Mouse (Mus musculus): ENCODE results near the gene Slc35a3. TPM values are rescaled to one million over a fixed set of nuclear protein-coding genes. Genes with fewer than 3 reads are reported as not detected.
"Not testable (repeated sequence)": the region's sequence is repeated elsewhere in the genome, so short reads cannot be mapped to it uniquely, and the experiment has no call there.

Slc35a3 gene
- 10 to 100 TPM; 13.1 to 14.5 TPM for total RNA-seq (2021)

- no peak for DNase-seq (ENCODE audit: low spot score in 2 of 2)
- intact Hi-C loops (cut with DNase I) = no loop called here
These were observed at the start of gene Slc35a3 for GRCm38 (mm10) chr3:116712436-116712881. Slc35a3 (minus strand) TSS chr3:116712831.

GRCm38 (mm10) chr3:116752818-116753217 is 40.2 kb upstream of the Slc35a3 start:
- peak in 1 of 2 experiments; percentile 11 for DNase-seq (ENCODE audit: low spot score in 2 of 2)
- intact Hi-C loops (cut with DNase I) = no loop called here

DNA sequence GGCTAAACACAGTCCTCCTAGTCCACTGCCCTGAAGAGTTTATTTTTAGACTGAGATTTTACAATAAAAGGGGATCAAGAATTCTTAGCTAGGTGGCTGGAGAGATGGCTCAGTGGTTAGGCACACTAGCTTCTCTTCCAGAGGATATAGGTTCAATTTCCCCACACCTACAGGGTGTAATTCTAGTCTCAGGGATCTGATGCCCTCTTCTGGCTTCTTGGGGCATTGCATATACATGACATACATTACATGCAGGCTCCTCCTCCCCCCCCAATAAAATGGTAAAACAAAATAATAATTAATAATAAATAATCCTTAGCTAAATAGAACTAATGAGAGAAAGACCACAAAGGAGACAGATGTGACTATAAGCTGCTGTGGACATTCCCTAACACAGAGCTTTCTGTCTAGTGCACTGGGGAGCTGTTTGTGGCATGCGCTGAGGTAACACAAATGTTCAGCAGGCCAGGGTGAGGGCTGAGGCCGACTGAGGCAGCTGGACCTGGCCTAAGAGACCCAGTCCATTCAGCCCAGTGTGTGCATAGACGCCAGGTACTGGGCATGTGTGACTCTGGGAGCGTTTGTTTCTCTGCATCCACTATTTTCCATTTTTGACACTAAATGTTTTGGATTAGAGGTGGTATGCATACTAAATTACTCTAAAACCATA is 38.7 kb upstream of the Slc35a3 start:
- peak in 1 of 2 experiments; percentile 51 for DNase-seq (ENCODE audit: low spot score in 2 of 2)
- intact Hi-C loops (cut with DNase I) = loop anchor here (2.0 kb wide), 2 partner anchors 157 to 243 kb away; partner anchors contain the start of genes Rtca and Sass6

DNA sequence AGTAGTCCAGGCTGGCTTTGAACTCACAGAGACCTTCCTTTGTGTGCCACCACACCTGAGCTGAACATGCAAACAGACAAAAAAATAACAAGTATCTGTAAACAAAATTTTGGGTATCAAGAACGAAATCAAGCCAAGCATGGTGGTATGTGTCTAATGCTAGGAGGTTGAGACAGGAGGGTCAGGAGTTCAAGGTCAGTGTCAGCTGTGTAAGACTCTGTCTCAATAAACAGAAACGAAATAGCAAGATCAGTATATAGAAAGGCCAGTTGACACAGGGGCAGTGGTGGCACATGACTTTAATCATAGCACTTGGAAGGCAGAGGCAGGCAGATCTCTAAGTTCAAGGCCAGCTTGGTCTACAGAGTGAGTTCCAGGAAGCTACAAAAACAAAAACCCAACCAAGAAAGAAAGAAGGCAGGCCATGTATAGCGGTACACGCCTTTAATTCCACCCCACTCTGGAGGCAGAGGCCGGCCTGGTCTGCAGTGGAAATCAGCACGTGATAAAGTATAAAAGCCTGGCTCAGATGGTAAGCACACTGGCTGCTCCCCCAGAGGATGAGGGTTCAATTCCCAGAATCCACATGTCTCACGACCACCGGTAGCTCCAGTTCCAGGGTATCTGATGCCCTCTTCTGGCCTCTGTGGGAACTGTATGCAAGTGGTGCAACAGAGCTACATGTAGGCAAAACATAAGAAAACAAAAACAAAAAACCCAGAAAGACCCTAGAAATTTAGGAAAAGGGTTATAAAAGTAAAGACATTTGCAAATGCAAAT is 36.0 kb upstream of the Slc35a3 start:
- intact Hi-C loops (cut with DNase I) = loop anchor here (5.0 kb wide), 1 partner anchor 416 kb away; no protein-coding TSS in a partner anchor
- peak; percentile 13 to 36 for DNase-seq (ENCODE audit: low spot score in 2 of 2)

GRCm38 (mm10) chr3:116747648-116748047 is 35.0 kb upstream of the Slc35a3 start:
- not testable (repeated sequence) for DNase-seq (ENCODE audit: low spot score in 2 of 2)
- intact Hi-C loops (cut with DNase I) = loop anchor here (5.0 kb wide), 1 partner anchor 415 kb away; no protein-coding TSS in a partner anchor

- no peak for DNase-seq (ENCODE audit: low spot score in 2 of 2)
- intact Hi-C loops (cut with DNase I) = no loop called here
These were observed 28.3 kb upstream of the Slc35a3 start for GRCm38 (mm10) chr3:116740963-116741362.

GRCm38 (mm10) chr3:116740106-116740505 is 27.5 kb upstream of the Slc35a3 start:
- DNase-seq (ENCODE audit: low spot score in 2 of 2) = no peak
- intact Hi-C loops (cut with DNase I) = no loop called here

DNA sequence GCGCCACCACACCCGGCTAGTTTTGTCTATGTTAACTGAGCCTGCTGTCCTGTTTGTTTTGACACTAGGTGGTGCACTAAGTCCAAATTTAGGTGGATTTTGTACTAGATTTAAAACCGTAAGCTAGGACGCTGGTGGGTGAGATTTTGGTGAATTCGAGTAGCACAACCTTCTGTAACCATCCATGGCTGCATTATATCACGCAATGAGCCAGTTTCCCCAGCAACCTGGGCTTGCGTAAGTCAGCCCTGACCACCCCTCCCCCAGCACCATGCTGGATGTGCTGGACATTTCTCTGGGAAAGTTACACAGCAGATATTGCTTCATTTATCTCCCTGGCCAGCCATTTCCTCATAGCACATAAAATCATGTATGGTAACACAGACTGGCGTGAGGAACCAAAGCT is 24.7 kb upstream of the Slc35a3 start:
- peak in 1 of 2 experiments; percentile 9 for DNase-seq (ENCODE audit: low spot score in 2 of 2)
- intact Hi-C loops (cut with DNase I) = no loop called here

DNA sequence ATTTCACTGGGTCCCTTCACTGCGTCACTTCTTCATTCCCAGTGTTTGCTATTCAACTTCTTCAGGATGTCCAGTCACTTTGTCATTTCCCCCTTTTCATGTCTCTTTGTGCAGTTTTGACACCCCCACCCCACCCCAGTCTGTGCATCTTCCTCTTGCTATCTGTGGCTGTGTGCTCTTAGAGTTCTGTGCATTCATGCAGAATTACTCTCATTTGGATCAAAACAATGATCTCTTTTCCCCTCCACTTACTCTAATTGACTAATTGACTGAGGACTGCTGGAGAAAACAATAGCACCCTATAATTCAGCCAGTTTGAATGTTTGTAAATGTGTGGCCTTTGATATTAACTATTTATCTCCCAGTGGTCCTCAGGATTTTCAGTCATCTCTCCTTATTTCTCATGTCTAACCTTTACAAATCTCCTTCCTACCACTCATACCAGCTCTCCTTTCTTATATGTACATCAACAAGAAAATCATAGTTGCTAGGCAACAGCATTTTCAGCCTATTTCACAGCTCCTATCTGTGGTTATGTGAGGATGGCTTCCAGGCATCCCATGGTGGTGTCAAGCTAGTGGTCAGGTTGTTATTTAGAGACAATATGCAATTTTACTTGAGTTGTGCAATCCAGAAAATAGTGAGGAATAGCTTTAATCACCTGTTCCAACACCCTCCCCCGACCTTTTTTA is 17.0 kb upstream of the Slc35a3 start:
- intact Hi-C loops (cut with DNase I) = no loop called here

DNA sequence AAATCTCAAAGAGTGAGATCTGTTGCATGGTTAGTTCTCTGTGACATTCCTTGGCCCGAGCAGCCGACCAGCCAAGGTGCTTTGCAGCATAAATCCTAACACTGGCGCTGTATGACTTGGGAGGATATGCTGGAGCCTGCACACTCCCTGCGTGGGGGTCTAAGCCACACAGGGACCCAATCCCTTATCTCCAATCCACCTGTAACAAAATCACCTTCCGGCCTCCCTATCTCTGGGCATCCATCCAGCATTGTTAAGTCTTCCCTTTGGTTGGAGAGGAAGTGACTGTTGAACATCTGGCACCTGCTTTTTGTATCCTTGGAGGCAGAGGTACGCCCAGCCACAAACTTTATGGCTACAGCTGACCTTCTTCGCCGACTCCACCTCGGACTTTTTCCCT is 14.2 kb upstream of the Slc35a3 start:
- intact Hi-C loops (cut with DNase I) = no loop called here
- no peak for DNase-seq (ENCODE audit: low spot score in 2 of 2)

More for the DNA sequence above, 17.0 kb upstream of the Slc35a3 start:
- no peak for DNase-seq (ENCODE audit: low spot score in 2 of 2)

GRCm38 (mm10) chr3:116723496-116724481 is 11.2 kb upstream of the Slc35a3 start:
- intact Hi-C loops (cut with DNase I) = no loop called here

DNA sequence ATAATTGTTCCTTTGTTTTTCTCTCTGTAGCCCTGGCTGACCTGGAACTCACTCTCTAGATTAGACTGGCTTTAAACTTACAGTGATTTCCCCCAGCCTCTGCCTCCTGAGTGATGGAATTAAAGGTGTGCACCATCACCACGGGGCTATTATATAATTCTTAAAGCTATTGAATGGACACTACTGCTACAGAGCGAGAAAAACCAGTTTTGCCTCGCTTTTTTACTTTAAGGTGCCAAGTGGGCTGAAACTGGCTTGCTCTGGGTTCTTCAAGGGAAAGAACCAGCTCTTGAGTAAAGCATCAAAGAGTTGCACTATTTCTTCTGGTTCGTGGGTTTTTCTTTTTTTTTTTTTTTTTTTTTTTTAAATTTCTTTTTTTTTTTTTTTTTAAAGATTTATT is 10.3 kb upstream of the Slc35a3 start:
- intact Hi-C loops (cut with DNase I) = no loop called here
- DNase-seq (ENCODE audit: low spot score in 2 of 2) = no peak

More at GRCm38 (mm10) chr3:116723496-116724481, 11.2 kb upstream of the Slc35a3 start:
- DNase-seq (ENCODE audit: low spot score in 2 of 2) = no peak

- intact Hi-C loops (cut with DNase I) = no loop called here
- no peak for DNase-seq (ENCODE audit: low spot score in 2 of 2)
These were observed 6.3 kb upstream of the Slc35a3 start for GRCm38 (mm10) chr3:116718951-116719350.

GRCm38 (mm10) chr3:116713031-116713430 is 400 bp upstream of the Slc35a3 start:
- no peak for DNase-seq (ENCODE audit: low spot score in 2 of 2)
- intact Hi-C loops (cut with DNase I) = no loop called here

DNA sequence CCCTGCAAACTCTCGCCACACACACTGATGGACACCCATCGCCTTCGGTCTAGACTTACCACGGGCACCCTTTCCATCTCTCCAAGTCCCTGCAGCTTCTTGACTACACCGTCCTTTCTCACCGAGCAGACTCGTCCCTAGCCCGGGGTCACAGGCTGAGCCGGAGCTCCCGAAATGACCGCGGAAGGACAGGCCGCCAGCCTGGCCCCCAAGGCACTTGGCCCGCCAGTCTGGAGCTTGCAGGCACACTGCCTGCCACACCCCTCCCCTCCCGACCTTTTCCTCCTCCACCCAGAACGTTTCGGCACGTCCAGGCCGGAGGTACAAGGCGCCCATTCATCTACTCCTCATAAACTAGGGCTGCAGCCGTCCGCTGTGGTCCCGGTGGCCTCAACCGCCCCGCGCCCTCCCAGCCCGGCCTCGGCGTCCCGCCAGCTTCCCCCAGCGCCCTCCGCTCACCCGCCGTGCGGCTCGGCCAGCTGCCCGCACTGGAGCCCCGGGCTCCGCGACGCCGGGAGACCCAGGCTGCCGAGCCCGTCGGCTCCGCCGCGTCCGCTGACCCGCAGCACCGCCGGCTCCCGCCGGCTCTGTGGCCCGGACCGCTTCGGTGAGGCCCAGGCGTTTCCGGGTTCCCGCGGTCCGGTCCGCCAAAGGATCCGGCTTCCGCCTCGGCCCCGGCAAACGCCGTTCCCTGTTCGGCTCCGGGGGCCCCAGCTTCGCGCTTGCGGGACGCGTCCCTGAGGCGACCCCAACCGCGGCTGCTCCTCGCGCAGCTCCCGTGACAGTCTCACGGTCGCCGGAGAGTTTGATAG is 801 bp downstream of the Slc35a3 start:
- intact Hi-C loops (cut with DNase I) = no loop called here
- peak; percentile 77 to 78 for DNase-seq (ENCODE audit: low spot score in 2 of 2)

- DNase-seq (ENCODE audit: low spot score in 2 of 2) = no peak
- intact Hi-C loops (cut with DNase I) = no loop called here
These were observed 1.7 kb downstream of the Slc35a3 start for GRCm38 (mm10) chr3:116710941-116711340.

DNA sequence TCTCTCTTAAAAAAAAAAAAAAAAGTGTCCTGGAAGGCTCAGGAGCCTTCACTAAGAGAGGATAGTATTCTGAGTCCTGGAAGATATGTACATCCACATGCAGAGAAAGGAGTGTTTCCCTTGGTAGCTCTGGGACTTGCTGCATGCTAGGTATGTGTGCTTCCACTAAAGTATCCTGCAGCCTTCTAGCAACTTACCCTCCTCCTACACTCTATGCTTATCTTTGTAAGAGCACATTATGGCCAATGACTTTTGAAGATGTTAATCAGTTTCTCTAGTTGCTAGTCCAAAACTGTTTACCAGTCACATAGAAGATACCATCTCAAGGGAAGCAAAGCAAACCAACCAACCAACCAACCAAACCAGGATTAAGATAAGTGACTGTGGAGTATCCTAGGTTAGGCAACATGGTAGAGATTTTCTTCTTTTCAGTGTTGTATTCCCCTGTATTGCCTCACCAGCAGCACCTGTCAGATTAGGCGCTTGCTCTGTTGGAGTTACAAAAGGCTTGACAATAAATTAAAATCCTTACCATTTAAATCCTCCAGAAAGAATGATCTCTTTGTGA is 6.9 kb downstream of the Slc35a3 start:
- intact Hi-C loops (cut with DNase I) = no loop called here

GRCm38 (mm10) chr3:116703835-116704234 is 8.8 kb downstream of the Slc35a3 start:
- no peak for DNase-seq (ENCODE audit: low spot score in 2 of 2)
- intact Hi-C loops (cut with DNase I) = no loop called here

More for the DNA sequence above, 6.9 kb downstream of the Slc35a3 start:
- DNase-seq (ENCODE audit: low spot score in 2 of 2) = no peak
